Comparison of ENCODE assay signal across 10 mouse cellular contexts in the genomic region with DNA sequence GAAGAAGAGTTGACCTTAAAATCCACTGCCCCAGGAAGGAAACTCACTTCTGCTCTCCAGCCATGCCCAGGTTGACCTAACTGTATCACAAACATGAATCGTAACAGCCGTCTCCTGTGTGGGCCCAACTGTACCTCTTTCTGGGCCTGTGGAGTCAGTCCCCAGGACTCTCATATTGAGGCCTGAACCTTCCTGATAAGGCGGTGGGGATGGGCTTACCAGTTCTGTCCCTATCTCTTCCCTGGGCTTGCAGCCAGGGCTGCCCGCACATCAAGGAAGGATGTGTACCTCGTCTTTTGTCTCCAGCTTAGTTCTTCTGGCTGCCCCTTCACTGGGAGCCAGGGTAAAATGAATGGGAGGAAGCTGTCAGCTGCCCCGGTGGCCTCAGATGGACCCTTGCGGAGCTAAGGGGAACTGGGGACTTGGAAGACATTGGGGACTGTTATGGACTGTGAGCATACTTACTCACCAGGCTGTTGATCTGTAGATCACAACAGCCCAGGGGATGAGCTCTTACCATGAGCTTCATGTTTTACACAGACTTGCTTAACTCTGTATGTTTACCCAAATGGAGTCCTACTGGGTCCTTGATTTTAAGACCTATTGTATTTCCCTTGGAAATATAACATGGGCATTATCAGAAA. TPM values are rescaled to one million over a fixed set of nuclear protein-coding genes. Genes with fewer than 3 reads are reported as not detected.
A peak's percentile ranks its signal among the peaks of the same experiment; 100 is the strongest.
DNase-seq lines count a peak whose midpoint lies in the region; ATAC-seq and TF ChIP-seq lines count a peak whose summit lies in the region.
"Had no signal": no experiment of that assay in that cellular context is flagged by ENCODE, and none has a peak within 500 bp of the region (broad histone marks: within the 10 kb centered on the region; RNA-seq: fewer than 3 reads in every experiment).

No protein-coding gene starts in this region.

- peaks cover 13% of the 10 kb centered on the region for H3K4me1 ChIP-seq in liver, adult 2 months (ENCODE audit: control insufficient read depth, insufficient read depth, low read length)
- no peaks in the 10 kb centered on the region for H3K4me1 ChIP-seq in hindbrain, embryonic 11.5 days (replicated peaks; ENCODE audit: control insufficient read depth, insufficient read depth, low read length)

- H3K4me3 ChIP-seq in liver, adult 2 months (ENCODE audit: insufficient read depth, low read depth, low read length): no peak overlapping the region
- H3K4me3 ChIP-seq in hindbrain, embryonic 11.5 days (ENCODE audit: low read depth, low read length): no peak overlapping the region
- H3K4me3 ChIP-seq: myocyte had no signal

- H3K27me3 ChIP-seq in liver, adult 2 months (ENCODE audit: control insufficient read depth, insufficient read depth, low read length): no peaks in the 10 kb centered on the region
- H3K27me3 ChIP-seq in hindbrain, embryonic 11.5 days (ENCODE audit: control insufficient read depth, insufficient read depth, low read length): no peaks in the 10 kb centered on the region

- peak; percentile 54 for DNase-seq in adrenal gland, postnatal 14 days
- no peak for DNase-seq in adrenal gland, postnatal 4 days (ENCODE audit: low spot score in 2 of 2)
- DNase-seq in lung, postnatal 10 days: peak; percentile 71
- no peak for DNase-seq in lung, postnatal 14 days
- DNase-seq in liver, adult 2 months (ENCODE audit: extremely low read depth, low read depth, low spot score): no peak
- no peak for DNase-seq in testis, postnatal 10 days (ENCODE audit: low spot score)
- no peak for DNase-seq in hindbrain, embryonic 11.5 days (ENCODE audit: low spot score)
- DNase-seq in left cerebral cortex, adult 8-10 months (ENCODE audit: low spot score in 2 of 2): no peak
- DNase-seq: right cerebral cortex, postnatal 25 days had no signal

- H3K79me2 ChIP-seq in liver, adult 2 months (ENCODE audit: control insufficient read depth, insufficient read depth, low read length): no peaks in the 10 kb centered on the region

- no peak for TF ChIP-seq CTCF in liver, adult 2 months (IDR thresholded peaks at IDR 0.05; ENCODE audit: low read depth, low read length)

- H3K36me3 ChIP-seq in liver, adult 2 months (ENCODE audit: control insufficient read depth, insufficient read depth, low read length): no peaks in the 10 kb centered on the region
- no peaks in the 10 kb centered on the region for H3K36me3 ChIP-seq in hindbrain, embryonic 11.5 days (ENCODE audit: control insufficient read depth, insufficient read depth, low read length)

- H3K9me3 ChIP-seq in hindbrain, embryonic 11.5 days (ENCODE audit: control insufficient read depth, low read length): 0 out of 2 replicates have a peak, but pooled peaks cover 2% of the 10 kb centered on the region

- WGBS in liver, adult 2 months: 75% methylated on average over 7 of the region's 7 CpGs
- WGBS in hindbrain, embryonic 11.5 days: 86% methylated on average over 7 of the region's 7 CpGs

- H3K27ac ChIP-seq in liver, adult 2 months (replicated peaks; ENCODE audit: insufficient read depth, low read depth, low read length): peak overlapping the region; percentile 13
- no peak overlapping the region for H3K27ac ChIP-seq in hindbrain, embryonic 11.5 days (ENCODE audit: low read depth, low read length)

- ATAC-seq in hindbrain, embryonic 11.5 days (ENCODE audit: low FRiP score): no peak

- no peak overlapping the region for H3K9ac ChIP-seq in liver, adult 2 months (ENCODE audit: low read depth, low read length)
- no peak overlapping the region for H3K9ac ChIP-seq in hindbrain, embryonic 11.5 days (ENCODE audit: low read depth, low read length)

- no peak overlapping the region for H3K4me2 ChIP-seq in hindbrain, embryonic 11.5 days (replicated peaks; ENCODE audit: low read depth, low read length)

- no peak for TF ChIP-seq POLR2A in liver, adult 2 months (IDR thresholded peaks at IDR 0.05; ENCODE audit: extremely low read depth, insufficient read depth, low read length)

RNA-seq across cellular contexts. Expression of gene Adam19, which starts 22.1 kb away (rescaled TPM):
- total RNA-seq in adrenal gland, postnatal 14 days (2021): 10.7 and 13.2 TPM in 2 replicates
- total RNA-seq in adrenal gland, postnatal 4 days (2021): 10 to 100 TPM; 22.4 to 25.8 TPM
- 0.47 and 0.55 TPM in 2 replicates for total RNA-seq in liver, adult 2 months (2014; rRNA removed)
- polyA plus RNA-seq in liver, adult 2 months (2012; rRNA removed): 0.50 and 1.1 TPM in 2 replicates
- 9.4 and 9.6 TPM in 2 replicates for polyA plus RNA-seq in hindbrain, embryonic 11.5 days (2014; fragmentation: Nextera tagmentation; extraction: Ambion mirVana)
- 10 to 100 TPM; 10.6 to 13.0 (median 10.9) TPM for total RNA-seq in left cerebral cortex, adult 8-10 months (2022)

RNA-seq across cellular contexts. Expression of gene Gm12166, which starts 25.7 kb away (rescaled TPM):
- 0.86 and 4.1 TPM in 2 replicates for total RNA-seq in adrenal gland, postnatal 14 days (2021)
- 1 to 10 TPM; 6.1 to 8.2 TPM for total RNA-seq in adrenal gland, postnatal 4 days (2021)
- 2.3 and 3.5 TPM in 2 replicates for total RNA-seq in liver, adult 2 months (2014; rRNA removed)
- polyA plus RNA-seq in liver, adult 2 months (2012; rRNA removed): 6.2 and 7.0 TPM in 2 replicates
- 2.7 and 4.1 TPM in 2 replicates for polyA plus RNA-seq in hindbrain, embryonic 11.5 days (2014; fragmentation: Nextera tagmentation; extraction: Ambion mirVana)
- 1 to 10 TPM; 2.8 to 5.4 (median 3.2) TPM for total RNA-seq in left cerebral cortex, adult 8-10 months (2022)

Comparison
In these comparisons a context has a peak if more than half of its experiments do, and no peak if none do; other contexts are left out.
1. DNase-seq: peak in adrenal gland, postnatal 14 days (single experiment) and lung, postnatal 10 days (single experiment); none in adrenal gland, postnatal 4 days (0 of 2), lung, postnatal 14 days (single experiment), liver, adult 2 months (single experiment), testis, postnatal 10 days (single experiment), hindbrain, embryonic 11.5 days (single experiment) and left cerebral cortex, adult 8-10 months (0 of 2).